Mouse (Mus musculus) adipocyte (in vitro differentiated cells): ENCODE measurements at regions not wholly inside any gene's neighbourhood (a gene's known extent, or its start where the extent isn't known, plus 50 kb on each side); places are given as distances from the start of the nearest gene placed in this dataset.

ENCODE experiments used
- DNase-seq: peaks from one replicate; pipeline ENCODE4 v3.0.0-alpha.2; 2016; ENCODE audit warnings: low spot score

DNA sequence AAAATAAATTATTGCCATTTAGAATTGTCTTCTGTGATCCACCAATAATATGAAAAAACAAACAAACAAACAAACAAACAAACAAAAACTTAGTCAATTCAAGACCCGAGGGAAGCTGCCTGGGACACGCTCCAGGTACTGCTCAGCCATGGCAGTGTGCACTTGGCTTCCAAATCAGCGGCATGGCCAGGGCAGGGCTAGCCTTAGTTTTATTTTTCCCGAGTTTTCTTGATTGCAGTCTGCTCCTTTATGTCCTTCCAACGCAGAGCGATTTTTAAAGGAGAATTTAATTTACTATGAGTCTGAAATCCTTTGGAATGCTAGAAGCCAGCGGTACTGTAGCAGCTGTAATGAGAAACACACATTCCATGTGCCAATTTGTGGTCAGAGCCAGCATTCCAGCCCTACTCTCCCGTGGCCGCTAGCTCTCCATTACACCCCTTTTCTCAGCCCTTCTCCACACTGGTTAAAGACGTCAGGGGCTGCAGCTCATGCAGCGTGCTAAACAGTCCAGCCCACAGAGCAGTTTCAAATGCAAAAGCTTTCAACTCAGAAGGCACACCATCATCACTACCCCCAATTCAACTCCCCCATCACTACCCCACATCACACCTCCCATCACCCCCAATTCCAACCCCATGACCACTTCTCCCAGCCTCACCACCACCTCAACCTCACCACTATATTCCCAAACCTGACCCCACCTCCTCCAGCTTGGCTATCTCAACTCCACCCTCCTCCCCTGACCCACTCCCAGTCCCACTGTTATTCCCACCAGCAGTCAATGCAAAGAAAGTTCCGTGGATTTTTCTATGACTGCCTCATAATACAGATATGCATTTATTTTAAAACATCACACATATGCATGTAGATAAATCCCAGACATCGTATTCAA is 187.9 kb upstream of the Gas1 start:
- DNase-seq, result peak; percentile 49

DNA sequence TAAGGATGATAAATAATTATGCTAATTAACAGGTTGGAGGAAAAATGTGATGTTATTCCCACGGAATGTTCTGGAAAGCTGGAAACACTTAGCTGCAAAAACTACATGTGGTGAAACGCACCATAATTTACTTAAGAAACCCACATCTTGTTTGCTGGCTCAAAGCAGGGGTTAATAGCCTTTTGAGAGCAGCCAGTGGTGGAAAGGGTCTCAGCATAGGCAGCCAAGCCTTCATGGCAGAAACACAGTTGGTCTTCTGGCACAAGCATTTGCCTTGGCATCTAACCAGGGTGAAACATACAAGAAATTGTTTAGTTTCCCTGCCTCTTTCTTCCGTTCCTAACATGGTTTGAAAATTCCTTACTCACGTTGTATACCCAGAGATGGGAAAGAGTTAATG is 192.1 kb upstream of the Gas1 start:
- DNase-seq, result no peak

DNA sequence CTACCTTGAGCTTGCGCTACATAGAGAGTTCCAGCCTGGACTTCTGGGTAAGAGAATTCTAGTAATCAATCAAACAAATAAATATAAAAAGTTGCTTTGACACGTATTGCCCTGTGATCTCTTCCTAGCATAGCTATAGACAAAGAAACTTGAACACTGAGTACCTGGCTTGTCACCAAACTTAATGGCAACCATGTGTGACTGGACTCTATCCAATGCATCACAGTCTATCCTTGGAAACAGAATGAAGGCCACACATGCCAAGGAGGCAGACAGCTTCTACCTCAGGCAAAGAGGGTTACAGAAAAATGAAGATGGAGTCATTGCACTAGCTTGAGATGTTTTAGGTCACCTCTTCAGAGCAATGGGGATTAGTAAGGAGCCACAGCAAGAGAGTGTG is 194.5 kb upstream of the Gas1 start:
- no peak for DNase-seq

DNA sequence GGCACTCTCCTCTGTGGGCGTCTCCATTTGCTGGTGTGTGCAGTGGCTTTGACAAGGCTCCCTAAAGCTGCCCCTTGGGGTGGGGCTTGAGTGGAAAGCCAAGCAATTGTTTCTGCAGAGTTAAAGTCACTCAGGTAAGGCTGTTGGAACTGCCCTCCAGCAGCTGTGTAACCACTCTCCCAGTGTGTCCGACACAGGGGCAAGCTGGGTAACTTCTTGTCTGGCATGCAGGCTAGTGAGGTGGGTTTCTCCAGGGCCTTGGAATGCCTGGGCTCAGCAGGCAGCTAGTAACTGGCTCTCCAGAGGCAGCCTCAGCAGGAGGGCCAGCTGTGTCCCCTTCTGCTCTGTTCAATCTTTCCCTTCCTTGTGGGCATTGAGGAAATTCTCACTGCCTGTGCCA is 199.5 kb upstream of the Gas1 start:
- DNase-seq, result no peak

DNA sequence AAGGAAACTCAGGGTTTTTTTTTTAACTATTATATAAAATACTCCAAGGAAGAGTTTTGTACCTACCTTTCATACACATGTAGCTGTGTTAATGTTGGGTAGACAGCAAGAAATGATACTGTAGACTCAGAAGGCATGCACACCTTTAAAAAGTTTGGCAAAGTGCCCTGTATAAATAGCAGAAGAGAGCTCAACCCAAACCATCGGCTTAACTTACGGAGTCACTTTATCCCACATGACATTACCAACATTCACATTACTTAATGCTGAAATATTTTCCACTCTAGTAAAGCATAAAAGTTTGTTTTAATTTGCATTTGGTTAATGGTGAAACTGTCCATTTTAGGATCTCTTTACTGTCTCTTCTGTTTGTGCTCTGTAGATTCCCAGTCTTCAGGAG is 205.7 kb upstream of the Gas1 start:
- DNase-seq, result no peak

GRCm38 (mm10) chr13:60398836-60399235 is 202.9 kb upstream of the Dapk1 start:
- no peak for DNase-seq

GRCm38 (mm10) chr13:60400764-60401487 is 200.8 kb upstream of the Dapk1 start:
- no peak for DNase-seq

DNA sequence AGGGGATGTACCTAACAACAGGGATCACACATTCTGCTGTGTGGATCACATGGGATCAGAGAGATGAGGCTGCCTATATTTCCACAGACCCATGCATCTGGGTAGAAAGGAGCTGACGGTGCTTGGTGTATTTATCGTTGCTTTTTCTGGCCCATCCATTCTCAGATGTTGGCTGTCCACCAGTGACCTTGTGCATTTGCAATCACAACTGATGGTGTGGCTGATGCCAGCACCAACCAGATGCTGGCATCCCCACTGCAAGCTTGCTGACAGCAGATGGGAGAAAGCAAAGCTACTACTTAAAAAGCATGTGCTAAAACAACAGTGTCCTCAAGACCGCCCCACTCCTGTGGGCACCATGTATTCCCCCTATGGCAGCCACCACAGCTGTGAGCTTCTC is 198.3 kb upstream of the Dapk1 start:
- DNase-seq, result peak; percentile 57

GRCm38 (mm10) chr13:60407344-60407743 is 194.4 kb upstream of the Dapk1 start:
- no peak for DNase-seq

DNA sequence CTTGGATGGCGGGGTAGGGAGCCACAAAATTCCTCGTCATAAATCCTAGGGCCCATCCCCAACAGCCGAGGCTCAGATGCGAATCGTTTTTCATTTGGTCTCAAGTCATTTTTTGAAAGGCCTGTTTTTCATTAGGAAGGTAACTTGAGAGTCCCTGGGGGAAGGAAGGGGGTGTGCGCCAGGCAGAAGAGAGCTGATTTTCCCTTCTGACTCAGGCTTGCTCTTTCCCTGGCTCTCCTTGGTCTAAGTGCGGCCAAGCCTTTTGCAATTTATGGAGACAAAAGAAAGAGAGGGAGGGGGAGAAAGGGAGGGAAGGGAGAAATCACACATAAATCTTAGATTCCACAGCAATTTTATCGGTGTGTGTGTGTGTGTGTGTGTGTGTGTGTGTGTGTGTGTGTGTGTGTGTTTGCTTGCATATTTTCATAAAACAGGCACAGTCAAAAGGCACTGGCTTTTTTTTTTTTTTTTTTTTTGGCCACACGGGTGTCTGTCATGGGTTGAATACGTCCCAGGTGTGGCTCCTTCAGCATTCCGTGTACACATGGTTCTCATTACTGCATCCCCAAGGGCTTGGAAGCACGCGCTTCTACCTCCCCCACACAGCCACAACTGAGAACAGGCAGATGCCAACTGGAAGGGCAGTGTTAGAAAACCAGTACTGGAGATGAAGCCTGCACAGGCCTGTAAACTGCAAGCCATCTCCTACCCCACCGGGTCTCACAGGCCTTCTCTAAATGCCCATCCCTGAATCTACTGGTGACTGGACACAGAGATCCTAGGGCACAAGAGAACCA is 191.8 kb upstream of the Dapk1 start:
- peak; percentile 94 for DNase-seq

- peak; percentile 39 for DNase-seq
Observed at GRCm38 (mm10) chr13:60416024-60416423, 185.7 kb upstream of the Dapk1 start.

- no peak for DNase-seq
Observed at GRCm38 (mm10) chr13:60417015-60417414, 184.7 kb upstream of the Dapk1 start.

- DNase-seq, result peak; percentile 40
Observed at GRCm38 (mm10) chr13:60417436-60418158, 184.2 kb upstream of the Dapk1 start.

DNA sequence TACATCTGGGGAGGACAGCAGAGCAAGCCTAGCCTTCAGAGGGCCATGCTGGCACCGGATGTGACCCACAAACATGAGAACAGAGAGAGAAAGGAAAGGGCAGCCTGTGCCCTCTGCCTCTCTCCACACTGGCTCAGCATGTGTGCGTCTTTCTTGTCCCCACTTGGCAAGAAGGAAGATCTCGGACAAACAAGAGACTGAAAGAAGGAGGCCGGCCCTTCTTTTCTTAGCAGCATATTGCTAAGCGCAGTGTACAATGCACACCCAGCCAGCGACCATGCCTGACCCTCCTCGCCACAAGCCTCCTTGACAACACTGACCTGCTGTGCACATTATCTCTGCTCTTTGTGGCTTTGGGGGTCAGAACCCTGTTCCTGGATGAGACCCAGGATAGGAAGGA is 181.4 kb upstream of the Dapk1 start:
- no peak for DNase-seq

- peak; percentile 56 for DNase-seq
Observed at GRCm38 (mm10) chr13:60420842-60421696, 180.7 kb upstream of the Dapk1 start.

- DNase-seq, result no peak
Observed at GRCm38 (mm10) chr13:60424267-60424666, 177.5 kb upstream of the Dapk1 start.

DNA sequence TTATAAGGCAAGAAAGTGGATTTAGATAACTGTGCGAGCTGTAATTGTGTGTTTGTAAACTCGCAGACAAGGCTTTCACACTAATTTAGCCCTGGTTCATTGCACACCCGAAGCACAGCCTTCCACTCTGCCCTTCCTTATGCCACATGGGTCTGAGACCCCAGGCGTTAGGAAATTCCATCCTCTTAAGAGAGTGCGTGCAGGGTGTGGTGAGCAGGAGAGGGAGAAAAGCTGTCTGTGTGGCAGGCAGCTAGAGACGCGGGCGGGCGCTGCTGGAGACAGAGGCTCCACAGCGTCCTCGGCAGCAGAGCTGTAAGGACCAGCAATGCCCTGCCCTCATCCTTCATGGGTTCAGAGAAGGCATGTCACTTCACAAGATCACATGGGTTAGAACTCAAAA is 176.6 kb upstream of the Dapk1 start:
- DNase-seq, result no peak

GRCm38 (mm10) chr13:60425556-60425955 is 176.2 kb upstream of the Dapk1 start:
- DNase-seq, result no peak

- DNase-seq, result no peak
Observed at GRCm38 (mm10) chr13:60426192-60426840, 175.4 kb upstream of the Dapk1 start.

GRCm38 (mm10) chr13:60427077-60427476 is 174.7 kb upstream of the Dapk1 start:
- DNase-seq, result no peak
